Mouse (Mus musculus): ENCODE results near the gene Cpm. TPM values are rescaled to one million over a fixed set of nuclear protein-coding genes. Genes with fewer than 3 reads are reported as not detected.
A peak's percentile ranks its signal among the peaks of the same experiment; 100 is the strongest.
"Not testable (repeated sequence)": the region's sequence is repeated elsewhere in the genome, so short reads cannot be mapped to it uniquely, and the experiment has no call there.

Gene Cpm
- total RNA-seq, 1 experiment from 2014 or later = 1.4 TPM

- no peak for ATAC-seq (replicated peaks in 1 of 2; ENCODE audit: insufficient read depth in 1 of 2, low FRiP score in 2 of 2, low TSS enrichment in 1 of 2, low read depth in 1 of 2, poor library complexity in 2 of 2, severe bottlenecking in 2 of 2)
Observed at GRCm38 (mm10) chr10:117718161-117719119, 89.1 kb downstream of the Cpm start.

- ATAC-seq (replicated peaks in 1 of 2; ENCODE audit: insufficient read depth in 1 of 2, low FRiP score in 2 of 2, low TSS enrichment in 1 of 2, low read depth in 1 of 2, poor library complexity in 2 of 2, severe bottlenecking in 2 of 2) = no peak
Observed at GRCm38 (mm10) chr10:117724136-117724718, 94.9 kb downstream of the Cpm start.

- ATAC-seq (replicated peaks in 1 of 2; ENCODE audit: insufficient read depth in 1 of 2, low FRiP score in 2 of 2, low TSS enrichment in 1 of 2, low read depth in 1 of 2, poor library complexity in 2 of 2, severe bottlenecking in 2 of 2) = no peak
Observed at GRCm38 (mm10) chr10:117724804-117725361, 95.6 kb downstream of the Cpm start.

- no peak for ATAC-seq (replicated peaks in 1 of 2; ENCODE audit: insufficient read depth in 1 of 2, low FRiP score in 2 of 2, low TSS enrichment in 1 of 2, low read depth in 1 of 2, poor library complexity in 2 of 2, severe bottlenecking in 2 of 2)
Observed at GRCm38 (mm10) chr10:117725671-117726070, 96.4 kb downstream of the Cpm start.

- no peak for ATAC-seq (replicated peaks in 1 of 2; ENCODE audit: insufficient read depth in 1 of 2, low FRiP score in 2 of 2, low TSS enrichment in 1 of 2, low read depth in 1 of 2, poor library complexity in 2 of 2, severe bottlenecking in 2 of 2)
Observed at GRCm38 (mm10) chr10:117726350-117726749, 97.0 kb downstream of the Cpm start.

GRCm38 (mm10) chr10:117726888-117727385 is 97.6 kb downstream of the Cpm start:
- ATAC-seq (replicated peaks in 1 of 2; ENCODE audit: insufficient read depth in 1 of 2, low FRiP score in 2 of 2, low TSS enrichment in 1 of 2, low read depth in 1 of 2, poor library complexity in 2 of 2, severe bottlenecking in 2 of 2) = no peak

GRCm38 (mm10) chr10:117727518-117728110 is 98.3 kb downstream of the Cpm start:
- ATAC-seq (replicated peaks in 1 of 2; ENCODE audit: insufficient read depth in 1 of 2, low FRiP score in 2 of 2, low TSS enrichment in 1 of 2, low read depth in 1 of 2, poor library complexity in 2 of 2, severe bottlenecking in 2 of 2) = no peak

- ATAC-seq (replicated peaks in 1 of 2; ENCODE audit: insufficient read depth in 1 of 2, low FRiP score in 2 of 2, low TSS enrichment in 1 of 2, low read depth in 1 of 2, poor library complexity in 2 of 2, severe bottlenecking in 2 of 2) = no peak
Observed at GRCm38 (mm10) chr10:117728574-117728973, 99.3 kb downstream of the Cpm start.

GRCm38 (mm10) chr10:117729139-117729814 is 100.0 kb downstream of the Cpm start:
- no peak for ATAC-seq (replicated peaks in 1 of 2; ENCODE audit: insufficient read depth in 1 of 2, low FRiP score in 2 of 2, low TSS enrichment in 1 of 2, low read depth in 1 of 2, poor library complexity in 2 of 2, severe bottlenecking in 2 of 2)

GRCm38 (mm10) chr10:117730140-117730539 is 100.8 kb downstream of the Cpm start:
- no peak for ATAC-seq (replicated peaks in 1 of 2; ENCODE audit: insufficient read depth in 1 of 2, low FRiP score in 2 of 2, low TSS enrichment in 1 of 2, low read depth in 1 of 2, poor library complexity in 2 of 2, severe bottlenecking in 2 of 2)

- no peak for ATAC-seq (replicated peaks in 1 of 2; ENCODE audit: insufficient read depth in 1 of 2, low FRiP score in 2 of 2, low TSS enrichment in 1 of 2, low read depth in 1 of 2, poor library complexity in 2 of 2, severe bottlenecking in 2 of 2)
Observed at GRCm38 (mm10) chr10:117730637-117731203, 101.4 kb downstream of the Cpm start.

GRCm38 (mm10) chr10:117731244-117732101 is 102.2 kb downstream of the Cpm start:
- ATAC-seq (replicated peaks in 1 of 2; ENCODE audit: insufficient read depth in 1 of 2, low FRiP score in 2 of 2, low TSS enrichment in 1 of 2, low read depth in 1 of 2, poor library complexity in 2 of 2, severe bottlenecking in 2 of 2) = peak; percentile 82 to 85

- ATAC-seq (replicated peaks in 1 of 2; ENCODE audit: insufficient read depth in 1 of 2, low FRiP score in 2 of 2, low TSS enrichment in 1 of 2, low read depth in 1 of 2, poor library complexity in 2 of 2, severe bottlenecking in 2 of 2) = peak in 1 of 2 experiments; percentile 52; a peak in 2 of 4 replicates
Observed at GRCm38 (mm10) chr10:117732184-117732583, 102.9 kb downstream of the Cpm start.

GRCm38 (mm10) chr10:117732962-117733592 is 103.8 kb downstream of the Cpm start:
- ATAC-seq (replicated peaks in 1 of 2; ENCODE audit: insufficient read depth in 1 of 2, low FRiP score in 2 of 2, low TSS enrichment in 1 of 2, low read depth in 1 of 2, poor library complexity in 2 of 2, severe bottlenecking in 2 of 2) = no peak

GRCm38 (mm10) chr10:117733626-117734025 is 104.3 kb downstream of the Cpm start:
- ATAC-seq (replicated peaks in 1 of 2; ENCODE audit: insufficient read depth in 1 of 2, low FRiP score in 2 of 2, low TSS enrichment in 1 of 2, low read depth in 1 of 2, poor library complexity in 2 of 2, severe bottlenecking in 2 of 2) = not testable (repeated sequence)

Measured in hematopoietic stem cell, adult 5-6 weeks (primary cell).